10 mouse cellular contexts compared by ENCODE assay signal in the genomic region with DNA sequence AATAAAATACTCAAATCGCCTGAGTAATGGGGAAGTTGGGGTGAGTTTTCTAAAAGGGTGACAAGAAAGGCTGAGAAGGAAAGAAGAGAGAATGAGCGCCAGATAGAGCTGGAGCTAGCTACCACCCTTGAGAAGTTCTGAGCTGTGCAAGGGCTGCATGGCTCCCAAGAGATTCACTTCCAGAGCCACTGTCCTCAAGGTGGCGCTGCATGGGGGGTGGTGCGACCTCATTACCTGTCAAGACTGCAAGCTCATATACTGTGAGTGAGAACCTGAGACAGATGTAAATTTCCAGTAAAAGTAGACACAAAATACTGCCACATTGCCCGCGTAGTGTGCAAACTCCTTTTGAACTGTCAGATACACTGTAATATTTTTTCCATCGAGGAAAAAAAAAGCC.
A peak's percentile ranks its signal among the peaks of the same experiment; 100 is the strongest.
DNase-seq lines count a peak whose midpoint lies in the region; ATAC-seq and TF ChIP-seq lines count a peak whose summit lies in the region.
"Had no signal": no experiment of that assay in that cellular context is flagged by ENCODE, and none has a peak within 500 bp of the region (broad histone marks: within the 10 kb centered on the region; RNA-seq: fewer than 3 reads in every experiment).

No protein-coding gene starts in this region.

- H3K4me1 ChIP-seq in heart, embryonic 12.5 days (replicated peaks), result no peaks in the 10 kb centered on the region
- no peaks in the 10 kb centered on the region for H3K4me1 ChIP-seq in testis, adult 2 months (ENCODE audit: control insufficient read depth, insufficient read depth, low read length)
- H3K4me1 ChIP-seq in embryonic facial prominence, embryonic 15.5 days, result peaks cover 9% of the 10 kb centered on the region; the same call in 1 of the 2 replicates
- H3K4me1 ChIP-seq in hindbrain, embryonic 12.5 days, result no peaks in the 10 kb centered on the region
- H3K4me1 ChIP-seq: forebrain, embryonic 10.5 days had no signal

- no peak overlapping the region for H3K4me3 ChIP-seq in heart, embryonic 12.5 days
- H3K4me3 ChIP-seq in testis, adult 2 months (ENCODE audit: control insufficient read depth, low read depth, low read length), result no peak overlapping the region
- no peak overlapping the region for H3K4me3 ChIP-seq in embryonic facial prominence, embryonic 15.5 days (replicated peaks)
- no peak overlapping the region for H3K4me3 ChIP-seq in hindbrain, embryonic 12.5 days
- H3K4me3 ChIP-seq: forebrain, embryonic 10.5 days had no signal

- no peak overlapping the region for H3K4me2 ChIP-seq in heart, embryonic 12.5 days
- H3K4me2 ChIP-seq in embryonic facial prominence, embryonic 15.5 days (replicated peaks), result no peak overlapping the region
- H3K4me2 ChIP-seq in hindbrain, embryonic 12.5 days (replicated peaks), result no peak overlapping the region

- ATAC-seq in heart, embryonic 12.5 days (ENCODE audit: insufficient number of reproducible peaks, low FRiP score), result no peak
- no peak for ATAC-seq in embryonic facial prominence, embryonic 15.5 days (ENCODE audit: insufficient number of reproducible peaks, low FRiP score, low TSS enrichment, low read depth)
- no peak for ATAC-seq in monocyte, adult 5-6 weeks (replicated peaks; ENCODE audit: insufficient number of reproducible peaks, low FRiP score, low TSS enrichment, poor library complexity, severe bottlenecking)
- no peak for ATAC-seq in hindbrain, embryonic 12.5 days (ENCODE audit: low FRiP score)
- ATAC-seq: hindbrain, postnatal 0 days had no signal

- no peak overlapping the region for H3K27ac ChIP-seq in heart, embryonic 12.5 days (ENCODE audit: poor library complexity, severe bottlenecking)
- no peak overlapping the region for H3K27ac ChIP-seq in testis, adult 2 months (ENCODE audit: control insufficient read depth, insufficient read depth, low read depth, low read length)
- H3K27ac ChIP-seq in embryonic facial prominence, embryonic 15.5 days (replicated peaks), result peak overlapping the region; percentile 72
- no peak overlapping the region for H3K27ac ChIP-seq in hindbrain, embryonic 12.5 days
- H3K27ac ChIP-seq: forebrain, embryonic 10.5 days; hindbrain, postnatal 0 days had no signal

- H3K9me3 ChIP-seq in heart, embryonic 12.5 days (replicated peaks), result no peaks in the 10 kb centered on the region
- no peaks in the 10 kb centered on the region for H3K9me3 ChIP-seq in embryonic facial prominence, embryonic 15.5 days (replicated peaks)
- H3K9me3 ChIP-seq in hindbrain, embryonic 12.5 days (replicated peaks), result no peaks in the 10 kb centered on the region
- H3K9me3 ChIP-seq: forebrain, embryonic 10.5 days had no signal

- TF ChIP-seq CTCF in testis, adult 2 months (IDR thresholded peaks at IDR 0.05; ENCODE audit: control insufficient read depth, insufficient read depth, insufficient replicate concordance, low read depth, low read length), result peak; percentile 28; the same call in 1 of the 2 replicates

- no peaks in the 10 kb centered on the region for H3K27me3 ChIP-seq in heart, embryonic 12.5 days (replicated peaks)
- H3K27me3 ChIP-seq in testis, adult 2 months (ENCODE audit: control insufficient read depth, insufficient read depth, low read length), result no peaks in the 10 kb centered on the region
- no peaks in the 10 kb centered on the region for H3K27me3 ChIP-seq in embryonic facial prominence, embryonic 15.5 days
- H3K27me3 ChIP-seq in hindbrain, embryonic 12.5 days, result no peaks in the 10 kb centered on the region

- 55% methylated on average over 7 of the region's 7 CpGs for WGBS in heart, embryonic 12.5 days
- WGBS in embryonic facial prominence, embryonic 15.5 days, result 55% methylated on average over 7 of the region's 7 CpGs
- WGBS in hindbrain, embryonic 12.5 days, result 60% methylated on average over 7 of the region's 7 CpGs

- H3K36me3 ChIP-seq in heart, embryonic 12.5 days, result no peaks in the 10 kb centered on the region
- H3K36me3 ChIP-seq in testis, adult 2 months (ENCODE audit: control insufficient read depth, insufficient read depth, low read length), result no peaks in the 10 kb centered on the region
- no peaks in the 10 kb centered on the region for H3K36me3 ChIP-seq in embryonic facial prominence, embryonic 15.5 days
- no peaks in the 10 kb centered on the region for H3K36me3 ChIP-seq in hindbrain, embryonic 12.5 days
- H3K36me3 ChIP-seq: forebrain, embryonic 10.5 days had no signal

- H3K9ac ChIP-seq in heart, embryonic 12.5 days, result no peak overlapping the region
- no peak overlapping the region for H3K9ac ChIP-seq in embryonic facial prominence, embryonic 15.5 days
- no peak overlapping the region for H3K9ac ChIP-seq in hindbrain, embryonic 12.5 days

- TF ChIP-seq POLR2A in testis, adult 2 months (IDR thresholded peaks at IDR 0.05; ENCODE audit: control insufficient read depth, low read depth, low read length), result no peak

- DNase-seq in heart, postnatal 4 days, result peak; percentile 11
- DNase-seq in testis, postnatal 14 days (ENCODE audit: low spot score), result no peak
- DNase-seq in urinary bladder, postnatal 14 days (ENCODE audit: low spot score), result no peak
